Mouse (Mus musculus) ovary, postnatal 36 days (tissue): ENCODE results near the gene Ankrd33.

Source experiments
- DNase-seq: peaks from one replicate; pipeline ENCODE4 v3.0.0; 2022; ENCODE audit warnings: low spot score, mixed read lengths

The Ankrd33 gene

GRCm38 (mm10) chr15:101123202-101123601 lies 7.6 kb downstream of the Ankrd33 start:
- DNase-seq: no peak

GRCm38 (mm10) chr15:101125561-101125960 lies 10.0 kb downstream of the Ankrd33 start:
- no peak for DNase-seq

- DNase-seq: no peak
Observed at GRCm38 (mm10) chr15:101126876-101127544, 11.5 kb downstream of the Ankrd33 start.

GRCm38 (mm10) chr15:101128181-101129089 lies 12.9 kb downstream of the Ankrd33 start, which contains the start of gene Acvrl1:
Gene Acvrl1, plus strand, starts transcription at chr15:101128522.
- DNase-seq: no peak

- no peak for DNase-seq
Observed at GRCm38 (mm10) chr15:101129412-101129811, 13.9 kb downstream of the Ankrd33 start.

GRCm38 (mm10) chr15:101131498-101131897 lies 15.9 kb downstream of the Ankrd33 start:
- DNase-seq: no peak

- no peak for DNase-seq
Observed at GRCm38 (mm10) chr15:101132041-101132440, 16.5 kb downstream of the Ankrd33 start.

GRCm38 (mm10) chr15:101132761-101133160 lies 17.2 kb downstream of the Ankrd33 start:
- no peak for DNase-seq

GRCm38 (mm10) chr15:101133993-101134704 lies 18.6 kb downstream of the Ankrd33 start:
- DNase-seq: no peak

GRCm38 (mm10) chr15:101135405-101135804 lies 19.9 kb downstream of the Ankrd33 start:
- no peak for DNase-seq

GRCm38 (mm10) chr15:101137455-101137854 lies 21.9 kb downstream of the Ankrd33 start:
- DNase-seq: no peak

- DNase-seq: no peak
Observed at GRCm38 (mm10) chr15:101138675-101139074, 23.1 kb downstream of the Ankrd33 start.

- DNase-seq: peak; percentile 63
Observed at GRCm38 (mm10) chr15:101139885-101140284, 24.3 kb downstream of the Ankrd33 start.

- no peak for DNase-seq
Observed at GRCm38 (mm10) chr15:101140587-101140986, 25.0 kb downstream of the Ankrd33 start.

- DNase-seq: no peak
Observed at GRCm38 (mm10) chr15:101141061-101141541, 25.5 kb downstream of the Ankrd33 start.

- DNase-seq: no peak
Observed at GRCm38 (mm10) chr15:101142672-101143071, 27.1 kb downstream of the Ankrd33 start.

- peak; percentile 70 for DNase-seq
Observed at GRCm38 (mm10) chr15:101143494-101143893, 27.9 kb downstream of the Ankrd33 start.

GRCm38 (mm10) chr15:101144176-101144575 lies 28.6 kb downstream of the Ankrd33 start:
- DNase-seq: no peak

- DNase-seq: no peak
Observed at GRCm38 (mm10) chr15:101144779-101145178, 29.2 kb downstream of the Ankrd33 start.

- DNase-seq: peak; percentile 95
Observed at GRCm38 (mm10) chr15:101145424-101146099, 30.0 kb downstream of the Ankrd33 start.

GRCm38 (mm10) chr15:101146100-101146965 lies 30.8 kb downstream of the Ankrd33 start:
- no peak for DNase-seq
